Mouse (Mus musculus) liver, embryonic 14.5 days (tissue): ENCODE data around the gene Exoc6b. TPM values are rescaled to one million over a fixed set of nuclear protein-coding genes. Genes with fewer than 3 reads are reported as not detected.

Source experiments
- ATAC-seq: fragments of 200-750 bp; cut with Nextera tagmentation; 2 replicates; pipeline ENCODE4 v1.8.0; 2017; ENCODE audit warnings: moderate number of reproducible peaks, mild to moderate bottlenecking, moderate library complexity; ENCODE audit not compliant: insufficient read depth
- DNase-seq, 3 experiments: peaks; one replicate each; pipeline ENCODE4 v3.0.0-alpha.2; 2012 to 2013; ENCODE audit warnings: low read depth in 3 of 3, low spot score in 3 of 3
- H3K27ac ChIP-seq: fragments of 300-500 bp; sonication (generic); 2 replicates; pipeline ENCODE4 v1.5.1; 2014; ENCODE audit warnings: moderate library complexity, mild to moderate bottlenecking, control low read depth, inconsistent platforms
- H3K27me3 ChIP-seq: fragments of 300-500 bp; sonication (generic); 2 replicates; pipeline ENCODE4 v1.6.1; 2014; ENCODE audit warnings: mild to moderate bottlenecking, low read length, moderate library complexity; ENCODE audit not compliant: control insufficient read depth, insufficient read depth
- H3K36me3 ChIP-seq: fragments of 300-500 bp; sonication (generic); replicated peaks from 2 replicates; pipeline ENCODE4 v1.6.1; 2014; ENCODE audit warnings: low read depth; ENCODE audit not compliant: control insufficient read depth, insufficient read depth
- H3K4me1 ChIP-seq, 2 experiments: fragments of 200-500 bp in 1 of 2; fragments of 300-500 bp in 1 of 2; sonication (generic) in 1 of 2; replicated peaks; 2 replicates each; pipeline ENCODE4 v1.6.1; 2012 to 2014; ENCODE audit warnings: antibody characterized with exemption in 1 of 2, inconsistent platforms in 1 of 2, low read length in 1 of 2; ENCODE audit not compliant: control insufficient read depth in 2 of 2, insufficient read depth in 2 of 2
- H3K4me2 ChIP-seq: fragments of 300-500 bp; sonication (generic); 2 replicates; pipeline ENCODE4 v1.6.1; 2014; ENCODE audit warnings: low read depth, mild to moderate bottlenecking, control low read depth, moderate library complexity
- H3K4me3 ChIP-seq, 2 experiments: fragments of 200-500 bp in 1 of 2; fragments of 300-500 bp in 1 of 2; sonication (generic) in 1 of 2; 2 replicates each; pipeline ENCODE4 v1.5.1; 2012 to 2014; ENCODE audit warnings: low read depth in 2 of 2, low read length in 2 of 2, mild to moderate bottlenecking in 2 of 2, control low read depth in 1 of 2, inconsistent platforms in 1 of 2, moderate library complexity in 1 of 2; ENCODE audit not compliant: insufficient read depth in 1 of 2
- H3K9ac ChIP-seq: fragments of 300-500 bp; sonication (generic); replicated peaks from 2 replicates; pipeline ENCODE4 v1.6.1; 2014; ENCODE audit warnings: mild to moderate bottlenecking, control low read depth, moderate library complexity
- H3K9me3 ChIP-seq: fragments of 300-500 bp; sonication (generic); 2 replicates; pipeline ENCODE4 v1.6.1; 2016; ENCODE audit warnings: low read length, mixed read lengths; ENCODE audit not compliant: control insufficient read depth
- CTCF ChIP-seq: IDR thresholded peaks from 2 replicates; pipeline ENCODE4 v1.5.1; 2016; ENCODE audit warnings: antibody characterized with exemption, low read depth, control low read depth
- EP300 ChIP-seq: IDR thresholded peaks from 2 replicates; pipeline ENCODE4 v1.6.1; 2016; ENCODE audit warnings: antibody characterized with exemption, low read depth
- WGBS: fragments of 180-500 bp; shearing (Covaris S2); extraction: QIAGEN DNeasy Blood & Tissue Kit; methylation state at CpG from one replicate; pipeline ENCODE4 v1.1.7; 2014; ENCODE audit not compliant: insufficient replicate concordance; 5-methylcytosine and 5-hydroxymethylcytosine counted together
- polyA plus RNA-seq, 2 experiments: library from polyadenylated mRNA; depleted of rRNA in 1 of 2; stranded (reverse) in 1 of 2; unstranded in 1 of 2; fragments of >200 nt; fragmentation: Nextera tagmentation in 1 of 2; extraction: Ambion mirVana in 1 of 2; gene quantifications; 2 replicates each; pipeline versions ENCODE4 v1.2.1 to v1.2.3; 2012 to 2014

Exoc6b gene
- polyA plus RNA-seq, 2 experiments, result 1.0 to 2.9 TPM

- 62% methylated on average over 3 of the region's 3 CpGs for WGBS
- ATAC-seq (no peak), DNase-seq (no peak)
Measured at GRCm38 (mm10) chr6:84570039-84570438, 499.3 kb downstream of the Exoc6b start.

GRCm38 (mm10) chr6:84569590-84569989, 499.7 kb downstream of the Exoc6b start:
- DNase-seq, result no peak
- TF ChIP-seq EP300, result no peak
- Histone ChIP-seq H3K36me3 (no peaks in the 10 kb centered on the region), H3K9ac (no peak overlapping the region), H3K27me3 (no peaks in the 10 kb centered on the region), H3K4me2 (no peak overlapping the region), H3K4me3 (no peak overlapping the region), H3K4me1 (no peaks in the 10 kb centered on the region), H3K9me3 (no peaks in the 10 kb centered on the region), H3K27ac (no peak overlapping the region)
- ATAC-seq, result no peak

More at GRCm38 (mm10) chr6:84570039-84570438, 499.3 kb downstream of the Exoc6b start:
- H3K4me3 ChIP-seq, result no peak overlapping the region
- no peak overlapping the region for H3K27ac ChIP-seq
- H3K4me2 ChIP-seq, result no peak overlapping the region
- H3K36me3 ChIP-seq, result no peaks in the 10 kb centered on the region
- no peak for TF ChIP-seq EP300
- TF ChIP-seq CTCF, result no peak
- no peaks in the 10 kb centered on the region for H3K9me3 ChIP-seq
- H3K4me1 ChIP-seq, result no peaks in the 10 kb centered on the region
- H3K9ac ChIP-seq, result no peak overlapping the region
- no peaks in the 10 kb centered on the region for H3K27me3 ChIP-seq

GRCm38 (mm10) chr6:84568880-84569279, 500.4 kb downstream of the Exoc6b start:
- H3K27me3 ChIP-seq, result no peaks in the 10 kb centered on the region
- 18% methylated on average over 6 of the region's 6 CpGs for WGBS
- no peaks in the 10 kb centered on the region for H3K4me1 ChIP-seq
- no peak overlapping the region for H3K4me2 ChIP-seq
- TF ChIP-seq CTCF (no peak), EP300 (no peak)
- H3K36me3 ChIP-seq, result no peaks in the 10 kb centered on the region
- H3K4me3 ChIP-seq, result no peak overlapping the region
- no peaks in the 10 kb centered on the region for H3K9me3 ChIP-seq
- no peak overlapping the region for H3K27ac ChIP-seq
- H3K9ac ChIP-seq, result no peak overlapping the region
- ATAC-seq (no peak), DNase-seq (no peak)

Other genes starting within 250 kb of the Exoc6b start
- gene Spr, start 68.3 kb upstream of the Exoc6b start, polyA plus RNA-seq (2012; rRNA removed), result 7.6 and 7.9 TPM in 2 replicates
- gene Spr, start 68.3 kb upstream of the Exoc6b start, polyA plus RNA-seq (2014; fragmentation: Nextera tagmentation; extraction: Ambion mirVana), result 32.9 and 35.6 TPM in 2 replicates
- 0.03 and 0.12 TPM in 2 replicates for gene Emx1, start 117.9 kb upstream of the Exoc6b start, polyA plus RNA-seq (2012; rRNA removed)
- gene Emx1, start 117.9 kb upstream of the Exoc6b start, polyA plus RNA-seq (2014; fragmentation: Nextera tagmentation; extraction: Ambion mirVana), result not detected in 2 replicates